Mouse (Mus musculus) splenic B cell, adult 2 months (primary cell): Measurements from ENCODE around the gene Sulf2.

Experiments
- DNase-seq: peaks from one replicate; pipeline ENCODE4 v3.0.0-alpha.2; 2011; ENCODE audit warnings: low read depth, low spot score
- H3K27me3 ChIP-seq: 2 replicates; pipeline ENCODE4 v1.6.1; 2012; ENCODE audit warnings: mild to moderate bottlenecking, low read length, moderate library complexity, mixed read lengths; ENCODE audit not compliant: control insufficient read depth, poor library complexity, insufficient read depth, severe bottlenecking
- H3K36me3 ChIP-seq: 2 replicates; pipeline ENCODE4 v1.6.1; 2012; ENCODE audit warnings: mild to moderate bottlenecking, low read length, moderate library complexity, mixed read lengths; ENCODE audit not compliant: control insufficient read depth, poor library complexity, insufficient read depth, severe bottlenecking

The Sulf2 gene

DNA sequence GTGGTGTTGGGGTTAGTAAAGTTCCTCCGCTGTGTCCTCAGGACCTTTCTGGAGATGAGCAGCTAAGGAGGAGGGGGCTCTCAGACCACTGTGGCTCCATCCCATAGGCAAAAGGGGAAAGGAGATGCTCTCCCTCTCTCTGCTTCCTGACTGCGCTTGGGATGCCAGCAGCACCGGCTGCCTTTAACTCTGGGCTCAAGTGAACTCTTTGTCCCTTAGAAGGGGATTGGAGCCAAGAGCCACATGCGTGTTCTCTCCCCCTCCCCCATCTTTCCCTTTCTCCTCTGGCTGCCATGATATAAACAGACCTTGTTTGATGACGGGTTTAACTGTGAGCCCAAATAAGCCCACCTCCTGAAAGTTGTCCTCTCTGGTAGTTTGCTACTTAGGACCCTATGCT, 7.8 kb upstream of the Sulf2 start:
- Histone ChIP-seq H3K36me3 (no peaks in the 10 kb centered on the region), H3K27me3 (no peaks in the 10 kb centered on the region)
- DNase-seq: no peak

DNA sequence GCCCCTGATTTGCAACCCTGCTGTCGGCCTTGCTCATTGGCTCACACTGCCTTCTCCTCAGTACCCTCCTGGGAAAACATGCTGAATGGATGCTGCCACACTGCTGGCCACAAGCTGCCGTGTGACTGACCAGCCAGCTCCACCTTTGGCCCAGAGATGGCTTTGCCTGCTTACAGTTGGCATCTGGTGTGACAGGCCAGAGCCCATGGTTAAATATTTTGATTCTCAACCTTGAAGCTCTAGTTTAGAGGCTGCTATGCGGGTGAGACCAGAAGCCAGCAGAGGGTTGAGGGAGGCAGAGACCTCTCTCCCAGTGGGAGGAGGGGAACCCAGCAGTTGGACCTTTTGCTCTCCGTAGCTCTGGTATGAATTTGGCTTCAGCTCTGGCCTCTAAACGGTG, 6.7 kb upstream of the Sulf2 start:
- H3K27me3 ChIP-seq: no peaks in the 10 kb centered on the region
- no peaks in the 10 kb centered on the region for H3K36me3 ChIP-seq
- DNase-seq: no peak

DNA sequence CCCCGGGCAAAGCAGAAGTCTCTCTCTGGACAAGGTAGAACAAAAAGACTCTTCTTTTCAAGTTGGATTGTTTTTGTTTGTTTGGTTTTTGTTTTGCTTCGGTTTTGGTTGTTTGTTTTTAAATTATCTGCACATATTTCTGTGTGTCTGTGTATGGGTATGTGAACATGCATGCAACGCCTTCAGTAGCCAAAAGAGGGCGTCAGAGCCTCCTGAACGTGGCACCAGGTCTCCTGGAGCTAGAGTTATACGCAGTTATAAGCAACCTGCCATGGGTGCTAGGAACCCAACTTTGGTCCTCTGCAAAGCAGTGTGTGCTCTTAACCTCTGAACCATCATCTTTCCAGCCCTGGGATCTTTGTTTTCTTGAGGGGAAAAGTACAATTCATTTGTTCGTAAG, 3.8 kb upstream of the Sulf2 start:
- DNase-seq: no peak
- Histone ChIP-seq H3K36me3 (no peaks in the 10 kb centered on the region), H3K27me3 (no peaks in the 10 kb centered on the region; the same call in 1 of the 2 replicates)

DNA sequence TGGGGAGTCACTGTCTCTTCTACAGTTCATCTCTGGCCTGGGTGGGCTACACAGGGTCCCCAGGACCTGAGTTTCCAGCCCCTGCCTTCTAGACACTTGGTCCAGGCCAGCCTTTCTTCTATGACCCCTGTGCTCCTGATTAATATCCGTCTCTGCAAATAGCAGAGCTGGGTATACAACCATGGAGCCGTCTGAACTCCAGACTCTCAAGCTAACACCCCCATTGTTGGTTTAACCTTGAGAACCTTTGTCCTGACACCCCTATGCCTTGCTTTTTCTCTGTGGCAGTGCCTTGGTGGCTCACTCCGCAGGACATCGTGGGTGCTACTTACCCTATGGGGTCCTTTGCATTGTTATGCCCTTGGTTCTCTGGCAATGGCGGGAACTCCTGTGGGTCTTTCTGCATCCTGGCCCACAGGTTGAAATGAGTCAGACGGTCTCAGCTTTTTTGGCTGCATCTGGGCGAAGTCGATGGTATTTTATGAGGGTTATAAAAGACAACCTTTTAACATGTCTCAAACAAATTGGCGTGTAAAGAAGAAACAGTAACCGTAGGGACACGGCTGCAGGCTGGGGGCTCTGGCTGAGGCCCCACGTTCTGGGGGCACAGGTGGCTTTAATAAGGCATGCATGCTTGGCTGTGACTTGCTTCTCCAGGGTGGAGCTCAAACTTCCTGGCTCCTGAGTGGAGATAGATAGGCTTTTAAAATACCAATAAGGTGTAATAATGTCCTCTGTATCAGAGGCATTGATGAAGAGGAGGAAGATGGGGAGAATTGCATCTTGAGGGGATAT, 2.5 kb upstream of the Sulf2 start:
- Histone ChIP-seq H3K36me3 (no peaks in the 10 kb centered on the region), H3K27me3 (no peaks in the 10 kb centered on the region; the same call in 1 of the 2 replicates)
- DNase-seq: no peak

DNA sequence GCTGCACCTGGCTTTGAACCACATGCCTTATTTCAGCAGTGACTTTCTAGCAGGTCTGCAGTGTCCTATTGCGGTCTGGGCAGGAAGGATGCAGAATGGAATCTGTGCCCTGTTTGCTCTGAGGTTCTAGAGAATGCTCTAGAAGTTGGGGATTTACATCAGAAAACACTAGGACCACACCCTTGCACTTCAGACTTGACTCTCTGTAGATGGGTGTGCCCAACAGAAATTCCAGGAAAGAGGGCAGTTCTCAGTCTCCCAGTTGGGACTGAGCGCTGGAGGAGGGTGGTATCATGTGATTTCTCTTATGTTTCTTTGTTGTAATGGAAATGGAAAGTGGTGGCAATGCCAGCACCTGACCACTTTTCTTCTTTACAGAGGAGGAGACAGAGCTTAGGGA, 1.7 kb upstream of the Sulf2 start:
- no peak for DNase-seq
- H3K36me3 ChIP-seq: no peaks in the 10 kb centered on the region
- H3K27me3 ChIP-seq: no peaks in the 10 kb centered on the region; the same call in 1 of the 2 replicates

DNA sequence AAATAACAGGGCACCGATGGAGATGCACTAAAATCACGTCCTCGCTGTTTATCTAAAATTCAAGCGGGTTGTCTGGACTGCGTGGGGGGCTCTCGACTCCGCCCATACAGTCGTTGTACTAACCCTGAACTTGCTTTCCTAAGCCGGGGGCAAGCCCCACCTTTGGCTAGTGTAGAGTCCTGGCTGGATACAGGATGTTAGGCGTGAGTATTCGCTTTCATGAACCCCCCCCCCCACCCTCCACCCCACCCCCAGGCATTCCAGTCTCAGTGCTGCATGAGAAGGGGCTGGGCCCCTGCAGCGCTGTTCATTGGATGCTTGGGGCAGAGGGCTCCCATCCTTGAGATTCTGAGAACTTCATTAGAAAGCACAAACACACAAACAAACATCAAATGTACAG, 659 bp upstream of the Sulf2 start:
- H3K27me3 ChIP-seq: no peaks in the 10 kb centered on the region; the same call in 1 of the 2 replicates

DNA sequence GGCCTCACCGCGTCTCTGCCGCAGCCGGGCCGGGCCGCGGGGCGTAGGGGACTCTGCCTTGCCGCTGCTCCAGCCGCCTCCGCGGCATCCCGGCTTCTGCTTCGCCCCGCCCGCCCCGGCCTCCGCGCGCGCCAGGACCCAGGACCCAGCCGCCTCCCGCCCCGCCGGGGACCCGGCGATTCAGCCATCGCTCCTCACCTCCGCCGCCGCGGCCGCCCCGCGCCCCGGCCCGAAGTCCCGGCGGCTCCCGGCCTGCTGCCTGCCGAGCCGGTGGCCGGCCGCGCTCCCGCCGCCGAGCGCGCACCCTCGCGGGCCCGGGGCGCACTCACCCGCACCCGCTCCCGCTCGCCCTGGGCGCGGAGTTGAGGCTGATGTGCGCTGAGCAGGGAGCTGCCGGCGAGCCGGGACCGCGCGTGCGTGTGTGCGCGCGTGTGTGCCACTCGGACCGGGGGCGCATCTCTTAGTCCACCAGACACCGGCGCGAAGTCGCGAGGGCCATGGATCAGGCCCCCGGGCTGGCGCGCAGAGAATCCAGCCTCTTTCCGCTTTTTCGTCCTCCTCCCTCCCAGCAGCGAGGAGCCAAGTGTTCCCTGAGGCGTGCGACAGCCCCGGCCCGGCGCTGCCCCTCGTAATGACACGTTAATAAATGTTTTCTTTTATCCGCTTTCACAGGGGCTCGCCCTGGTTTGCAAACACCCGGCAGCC, 562 bp downstream of the Sulf2 start:
- Histone ChIP-seq H3K27me3 (no peaks in the 10 kb centered on the region; the same call in 1 of the 2 replicates), H3K36me3 (no peaks in the 10 kb centered on the region)
- no peak for DNase-seq

More for the DNA sequence above, 659 bp upstream of the Sulf2 start:
- DNase-seq: no peak
- H3K36me3 ChIP-seq: no peaks in the 10 kb centered on the region

DNA sequence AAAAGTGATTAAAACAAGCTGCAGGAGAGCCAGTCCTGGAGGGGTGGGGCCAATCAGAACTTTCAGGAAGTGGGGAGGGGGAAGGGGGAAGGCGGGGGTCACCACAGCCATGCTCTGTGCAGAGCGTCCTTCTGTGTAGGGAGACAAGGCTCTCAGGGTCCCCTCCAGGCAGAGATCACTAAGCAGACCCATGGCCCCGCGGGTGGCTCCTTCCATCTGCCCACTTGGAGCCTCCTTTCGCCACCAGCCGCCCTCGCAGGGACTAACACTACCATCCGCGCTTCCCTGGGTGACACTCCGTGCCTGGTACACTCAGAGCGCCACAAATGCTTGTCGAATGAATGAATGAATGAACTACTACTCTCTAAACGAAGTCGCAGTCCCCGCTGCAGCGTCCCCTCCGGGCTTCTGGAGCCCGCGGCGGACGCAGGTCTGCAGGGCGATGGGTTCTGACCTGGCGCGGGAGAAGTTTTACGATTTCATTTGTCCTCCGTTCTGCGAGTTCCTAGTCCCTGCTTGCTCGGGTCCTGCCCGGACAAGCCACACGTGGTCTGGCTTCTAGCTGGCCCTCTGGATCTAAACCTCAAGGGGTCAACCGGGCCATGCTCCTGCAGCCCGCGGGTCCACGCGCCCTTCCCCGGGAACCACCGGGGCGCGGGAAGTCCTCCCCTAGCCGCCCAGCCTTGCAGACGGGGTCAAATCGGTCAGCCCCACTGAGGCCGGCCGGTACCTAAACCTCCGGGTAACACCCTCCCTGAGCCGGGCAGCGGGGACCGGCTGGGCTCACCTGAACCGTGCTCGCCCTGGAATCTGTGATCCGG, 1.4 kb downstream of the Sulf2 start:
- no peaks in the 10 kb centered on the region; the same call in 1 of the 2 replicates for H3K27me3 ChIP-seq
- H3K36me3 ChIP-seq: no peaks in the 10 kb centered on the region
- DNase-seq: no peak

DNA sequence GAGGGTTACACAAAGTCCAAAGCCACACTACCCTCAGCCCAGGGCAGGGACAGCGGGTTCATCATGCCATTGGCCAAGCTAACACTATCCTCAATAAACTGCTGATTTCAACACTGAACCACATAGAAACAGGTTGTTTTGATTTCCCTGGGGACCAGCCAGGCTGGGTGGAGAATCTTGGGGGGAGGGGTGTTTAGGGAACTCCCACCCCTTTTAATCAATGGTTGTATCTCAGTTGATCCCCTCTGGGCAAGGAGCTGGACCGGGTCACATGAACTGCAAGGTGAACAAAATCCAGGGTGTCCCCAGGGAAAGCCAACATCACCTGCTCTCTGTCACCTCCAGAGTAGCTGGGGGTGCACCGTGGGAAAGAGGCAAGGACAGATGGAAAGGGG, 2.1 kb downstream of the Sulf2 start:
- Histone ChIP-seq H3K27me3 (no peaks in the 10 kb centered on the region; the same call in 1 of the 2 replicates), H3K36me3 (no peaks in the 10 kb centered on the region)
- no peak for DNase-seq

DNA sequence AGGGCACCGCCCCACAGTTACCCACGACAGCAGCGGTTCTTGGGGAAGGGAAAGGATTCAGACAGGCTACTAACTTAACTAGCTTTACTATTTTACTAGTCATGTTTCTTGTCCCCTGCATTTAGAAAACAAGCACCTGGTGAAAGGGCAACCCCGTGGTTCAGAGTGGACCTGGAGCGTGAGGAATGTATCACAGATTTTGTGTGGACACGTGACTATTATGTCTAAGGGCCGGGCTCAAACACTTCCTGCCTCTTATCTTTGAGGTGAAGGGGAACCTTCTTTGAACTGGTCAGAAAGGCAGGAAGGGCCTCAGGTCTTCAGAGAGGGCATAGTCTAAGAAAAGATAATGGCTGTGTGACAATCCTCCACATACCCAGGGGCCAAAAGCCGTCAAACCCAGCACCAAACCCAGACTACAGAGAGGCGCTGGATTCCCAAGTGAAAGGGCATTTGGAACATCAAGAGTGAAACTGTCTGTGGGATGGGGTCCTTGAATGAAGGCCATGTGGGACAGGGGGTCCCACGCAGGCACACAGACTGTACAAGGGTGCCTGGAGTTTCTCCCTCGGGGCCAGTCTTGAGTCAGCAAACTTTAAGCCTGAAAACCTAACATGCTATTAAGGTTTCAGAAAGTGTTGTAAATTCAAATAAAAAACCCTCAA, 2.6 kb downstream of the Sulf2 start:
- no peaks in the 10 kb centered on the region for H3K36me3 ChIP-seq
- DNase-seq: no peak
- H3K27me3 ChIP-seq: no peaks in the 10 kb centered on the region; the same call in 1 of the 2 replicates

DNA sequence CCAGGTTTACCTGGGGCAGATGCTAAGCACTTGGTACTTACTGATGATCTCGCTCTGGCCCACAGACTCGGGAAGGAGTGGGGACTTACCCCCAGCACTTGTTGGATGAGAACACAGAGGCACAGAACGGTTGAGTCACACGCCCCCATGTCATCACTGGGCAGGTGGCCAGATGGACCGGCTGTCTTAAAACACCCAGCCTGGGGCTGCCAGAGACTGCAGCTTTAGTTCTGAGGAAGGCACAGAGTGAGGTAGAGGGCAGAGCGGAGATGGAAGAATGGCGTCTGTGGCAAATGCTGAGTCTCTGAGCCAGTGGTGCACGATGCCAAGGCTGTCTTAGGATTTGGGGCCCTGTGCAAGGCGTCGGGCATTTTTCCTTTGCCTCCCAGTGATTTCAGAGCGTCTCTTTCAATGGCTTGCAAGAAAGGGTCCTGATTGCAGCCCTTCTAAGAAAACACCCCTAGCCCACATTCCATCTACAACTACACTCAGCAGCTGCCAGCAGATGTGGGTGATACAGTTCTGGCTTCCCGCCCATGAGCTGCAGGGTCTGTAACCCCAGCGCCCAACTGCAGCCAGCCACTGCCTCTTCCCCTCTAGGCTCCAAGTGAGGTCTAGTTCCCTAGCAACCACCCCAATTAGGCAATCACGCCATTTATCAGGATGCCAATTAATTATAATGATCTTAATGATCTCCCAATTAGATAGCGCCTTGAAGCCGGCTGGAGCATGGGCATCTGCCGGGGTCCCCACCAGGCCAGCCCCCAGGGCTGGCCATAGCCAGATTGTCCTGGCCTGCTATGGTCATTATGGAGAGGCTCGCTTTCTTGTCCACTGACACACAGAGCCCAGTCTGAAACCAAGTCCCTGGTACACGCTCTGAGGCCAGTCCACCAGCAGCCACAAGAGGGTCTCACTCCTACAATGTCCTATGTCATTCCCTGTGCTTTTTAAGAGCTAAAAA, 3.7 kb downstream of the Sulf2 start:
- no peak for DNase-seq
- Histone ChIP-seq H3K27me3 (no peaks in the 10 kb centered on the region; the same call in 1 of the 2 replicates), H3K36me3 (no peaks in the 10 kb centered on the region)

DNA sequence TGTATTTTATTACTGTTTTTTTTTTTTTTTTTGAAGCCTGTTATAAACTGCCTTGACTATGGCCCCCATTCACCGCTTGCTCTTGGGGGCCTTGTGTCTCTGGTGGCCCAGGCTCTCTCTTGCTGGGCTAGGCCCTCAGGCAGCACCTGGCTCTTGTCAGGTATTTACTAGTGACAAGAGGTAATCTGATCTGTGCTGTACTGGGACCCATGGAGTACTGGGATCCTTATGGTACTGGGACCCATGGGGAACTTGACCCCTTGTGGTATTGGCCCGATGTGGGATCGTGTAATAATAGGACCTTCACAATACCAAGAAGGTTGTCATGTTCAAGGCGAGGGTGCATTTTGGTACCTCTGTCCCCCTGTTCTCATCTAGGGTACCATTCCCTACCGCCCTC, 4.9 kb downstream of the Sulf2 start:
- no peaks in the 10 kb centered on the region for H3K36me3 ChIP-seq
- no peaks in the 10 kb centered on the region for H3K27me3 ChIP-seq
- DNase-seq: no peak

DNA sequence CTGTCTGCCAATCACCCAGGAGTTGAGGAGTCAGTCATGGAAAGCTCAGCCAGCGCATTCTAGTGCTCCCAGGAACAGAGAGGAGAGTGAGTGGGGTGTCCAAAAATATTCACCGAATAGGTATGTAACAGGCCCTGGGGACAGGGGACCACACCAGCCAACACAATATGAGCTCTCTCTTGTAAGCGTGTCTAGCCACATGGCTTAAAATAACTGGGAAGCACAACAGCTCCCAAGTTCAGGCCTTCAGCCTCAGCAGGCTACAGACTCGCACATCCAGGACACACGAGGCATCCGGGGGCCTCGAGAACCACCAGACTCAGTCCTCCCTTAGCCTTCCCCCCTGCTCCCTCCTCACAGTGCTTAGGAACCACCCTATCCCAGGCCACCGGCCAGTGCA, 6.0 kb downstream of the Sulf2 start:
- no peaks in the 10 kb centered on the region for H3K36me3 ChIP-seq
- no peak for DNase-seq
- no peaks in the 10 kb centered on the region for H3K27me3 ChIP-seq
